Mouse (Mus musculus): Measurements from ENCODE around the gene Gm13276.

GRCm38 (mm10) chr4:88830523-88830922, 45.0 kb downstream of the Gm13276 start:
- TF ChIP-seq CTCF (IDR thresholded peaks at IDR 0.05; ENCODE audit: borderline replicate concordance, control insufficient read depth, extremely low read depth, insufficient read depth, low read length, poor library complexity) (no peak), POLR2A (IDR thresholded peaks at IDR 0.05; ENCODE audit: control insufficient read depth, extremely low read depth, insufficient read depth, low read length, poor library complexity) (no peak)
